Mouse (Mus musculus): ENCODE data around the gene Tbc1d24. TPM values are rescaled to one million over a fixed set of nuclear protein-coding genes. Genes with fewer than 3 reads are reported as not detected.
A peak's percentile ranks its signal among the peaks of the same experiment; 100 is the strongest.

Gene Tbc1d24
- polyA plus RNA-seq, 1 experiment from 2014 or later: 13.3 TPM

DNA sequence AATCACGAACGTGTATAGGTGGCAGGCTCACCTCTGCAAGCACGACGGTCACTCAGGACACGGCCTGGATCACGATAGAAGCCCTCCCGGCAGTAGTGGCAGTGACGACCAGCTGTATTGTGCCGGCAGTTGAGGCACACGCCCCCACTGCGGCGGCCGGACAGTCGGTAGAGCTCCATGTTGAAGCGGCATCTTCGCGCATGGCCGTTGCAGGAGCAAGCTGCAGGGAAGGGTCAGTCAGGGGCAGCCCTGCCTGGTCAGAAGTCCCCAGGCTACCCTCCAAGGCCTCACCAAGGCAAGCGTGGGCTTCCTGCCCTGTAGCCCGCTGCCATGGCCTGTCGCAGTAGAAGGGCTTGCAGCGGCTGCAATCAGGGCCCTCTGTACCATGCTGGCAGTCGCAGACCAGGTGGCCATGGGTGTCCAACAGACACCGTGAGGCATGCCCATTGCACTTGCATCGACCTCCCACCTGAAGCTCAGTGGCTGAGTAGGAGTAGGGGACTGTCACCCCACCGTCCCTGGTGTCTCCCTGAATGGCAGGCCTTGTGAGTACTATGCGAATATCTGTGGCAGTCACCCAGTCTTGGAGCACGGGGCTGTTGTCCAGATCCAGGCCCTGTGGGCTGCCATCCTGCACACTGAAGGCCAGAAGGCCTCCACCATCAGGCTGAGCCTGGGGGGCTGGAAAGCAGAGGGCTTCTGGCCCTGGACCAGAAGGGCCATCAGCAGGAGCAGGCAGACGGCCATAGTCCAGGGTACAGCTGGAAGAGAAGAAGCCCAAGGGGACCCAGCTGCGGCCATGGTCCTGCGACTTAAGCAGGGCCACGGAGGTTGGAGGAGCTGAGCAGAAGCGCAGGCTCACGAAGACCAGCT is 2.6 kb upstream of the Tbc1d24 start:
- no peaks in the 10 kb centered on the region for H3K9me3 ChIP-seq (ENCODE audit: control insufficient read depth, low read length)
- H3K27me3 ChIP-seq (replicated peaks; ENCODE audit: control insufficient read depth, insufficient read depth, low read length): peaks cover 25% of the 10 kb centered on the region
- peak overlapping the region; percentile 100 for H3K4me2 ChIP-seq
- DNase-seq (ENCODE audit: low spot score) (no peak), ATAC-seq (replicated peaks; ENCODE audit: low FRiP score) (no peak)
- 67% methylated on average over 34 of the region's 34 CpGs for WGBS
- H3K9ac ChIP-seq (ENCODE audit: low read depth, low read length): peak overlapping the region; percentile 91
- peak overlapping the region; percentile 97 for H3K27ac ChIP-seq (ENCODE audit: low read depth, low read length)
- H3K4me3 ChIP-seq (ENCODE audit: low read depth, low read length): peak overlapping the region; percentile 72
- H3K4me1 ChIP-seq (replicated peaks; ENCODE audit: control insufficient read depth, insufficient read depth, low read length): peaks cover 86% of the 10 kb centered on the region
- H3K36me3 ChIP-seq (ENCODE audit: control insufficient read depth, insufficient read depth, low read length): no peaks in the 10 kb centered on the region

- DNase-seq (ENCODE audit: low spot score): peak; percentile 78
- peak overlapping the region; percentile 100 for H3K4me2 ChIP-seq
- H3K4me3 ChIP-seq (ENCODE audit: low read depth, low read length): peak overlapping the region; percentile 72
- peak overlapping the region; percentile 97 for H3K27ac ChIP-seq (ENCODE audit: low read depth, low read length)
- peak overlapping the region; percentile 91 for H3K9ac ChIP-seq (ENCODE audit: low read depth, low read length)
- no peaks in the 10 kb centered on the region for H3K9me3 ChIP-seq (ENCODE audit: control insufficient read depth, low read length)
- H3K36me3 ChIP-seq (ENCODE audit: control insufficient read depth, insufficient read depth, low read length): no peaks in the 10 kb centered on the region
- WGBS: 5% methylated on average over 61 of the region's 62 CpGs
- H3K27me3 ChIP-seq (replicated peaks; ENCODE audit: control insufficient read depth, insufficient read depth, low read length): peaks cover 25% of the 10 kb centered on the region
- peak; percentile 49 for ATAC-seq (replicated peaks; ENCODE audit: low FRiP score)
- peaks cover 93% of the 10 kb centered on the region for H3K4me1 ChIP-seq (replicated peaks; ENCODE audit: control insufficient read depth, insufficient read depth, low read length)
Observed at GRCm38 (mm10) chr17:24206451-24207351, 1.3 kb upstream of the Tbc1d24 start.

DNA sequence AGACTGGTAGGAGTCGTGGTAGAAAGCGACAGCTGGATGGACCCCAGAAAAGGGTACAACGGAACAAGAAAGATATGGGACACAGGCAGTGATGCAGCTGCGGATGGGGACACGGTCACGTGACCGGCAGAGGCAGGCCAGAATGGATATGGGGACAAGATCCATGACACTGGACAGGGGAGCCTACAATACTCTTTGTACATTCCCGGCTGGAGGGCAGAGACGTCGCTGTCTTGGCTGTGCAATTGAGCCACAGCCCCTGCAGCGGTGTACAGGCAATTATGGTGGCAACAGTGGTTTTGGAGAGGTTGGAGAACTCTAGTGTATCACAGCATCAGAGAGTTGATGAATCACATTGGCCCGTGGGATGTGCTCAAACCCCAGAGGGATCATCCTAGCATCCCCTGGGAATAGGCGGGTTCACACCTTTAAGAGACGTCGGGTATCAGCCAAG is 573 bp upstream of the Tbc1d24 start:
- Histone ChIP-seq H3K27me3 (replicated peaks; ENCODE audit: control insufficient read depth, insufficient read depth, low read length) (peaks cover 23% of the 10 kb centered on the region), H3K36me3 (ENCODE audit: control insufficient read depth, insufficient read depth, low read length) (peaks cover 2% of the 10 kb centered on the region; the same call in 1 of the 2 replicates), H3K27ac (ENCODE audit: low read depth, low read length) (peak overlapping the region; percentile 95), H3K9ac (ENCODE audit: low read depth, low read length) (peak overlapping the region; percentile 91), H3K9me3 (ENCODE audit: control insufficient read depth, low read length) (no peaks in the 10 kb centered on the region), H3K4me1 (replicated peaks; ENCODE audit: control insufficient read depth, insufficient read depth, low read length) (peaks cover 93% of the 10 kb centered on the region), H3K4me2 (peak overlapping the region; percentile 100), H3K4me3 (ENCODE audit: low read depth, low read length) (peak overlapping the region; percentile 72)
- DNase-seq (ENCODE audit: low spot score) (no peak), ATAC-seq (replicated peaks; ENCODE audit: low FRiP score) (peak; percentile 5; the same call in 1 of the 2 replicates)
- WGBS: 4% methylated on average over 15 of the region's 15 CpGs

- Histone ChIP-seq H3K4me3 (ENCODE audit: low read depth, low read length) (peak overlapping the region; percentile 72), H3K4me2 (peak overlapping the region; percentile 100), H3K27me3 (replicated peaks; ENCODE audit: control insufficient read depth, insufficient read depth, low read length) (peaks cover 14% of the 10 kb centered on the region), H3K9me3 (ENCODE audit: control insufficient read depth, low read length) (no peaks in the 10 kb centered on the region), H3K36me3 (ENCODE audit: control insufficient read depth, insufficient read depth, low read length) (peaks cover 5% of the 10 kb centered on the region; the same call in 1 of the 2 replicates), H3K9ac (ENCODE audit: low read depth, low read length) (peak overlapping the region; percentile 91), H3K27ac (ENCODE audit: low read depth, low read length) (peak overlapping the region; percentile 95), H3K4me1 (replicated peaks; ENCODE audit: control insufficient read depth, insufficient read depth, low read length) (peaks cover 93% of the 10 kb centered on the region)
- WGBS: 7% methylated on average over 7 of the region's 7 CpGs
- ATAC-seq (replicated peaks; ENCODE audit: low FRiP score) (no peak), DNase-seq (ENCODE audit: low spot score) (no peak)
Observed at GRCm38 (mm10) chr17:24204846-24205245, 516 bp downstream of the Tbc1d24 start.

GRCm38 (mm10) chr17:24203611-24204534 is 1.5 kb downstream of the Tbc1d24 start:
- WGBS: 38% methylated on average over 3 of the region's 3 CpGs
- Histone ChIP-seq H3K9ac (ENCODE audit: low read depth, low read length) (peak overlapping the region; percentile 91), H3K9me3 (ENCODE audit: control insufficient read depth, low read length) (no peaks in the 10 kb centered on the region), H3K4me1 (replicated peaks; ENCODE audit: control insufficient read depth, insufficient read depth, low read length) (peaks cover 93% of the 10 kb centered on the region), H3K27ac (ENCODE audit: low read depth, low read length) (peak overlapping the region; percentile 95), H3K27me3 (replicated peaks; ENCODE audit: control insufficient read depth, insufficient read depth, low read length) (peaks cover 12% of the 10 kb centered on the region), H3K4me2 (peak overlapping the region; percentile 100), H3K36me3 (ENCODE audit: control insufficient read depth, insufficient read depth, low read length) (peaks cover 5% of the 10 kb centered on the region; the same call in 1 of the 2 replicates), H3K4me3 (ENCODE audit: low read depth, low read length) (peak overlapping the region; percentile 72)
- ATAC-seq (replicated peaks; ENCODE audit: low FRiP score): no peak
- DNase-seq (ENCODE audit: low spot score): no peak

DNA sequence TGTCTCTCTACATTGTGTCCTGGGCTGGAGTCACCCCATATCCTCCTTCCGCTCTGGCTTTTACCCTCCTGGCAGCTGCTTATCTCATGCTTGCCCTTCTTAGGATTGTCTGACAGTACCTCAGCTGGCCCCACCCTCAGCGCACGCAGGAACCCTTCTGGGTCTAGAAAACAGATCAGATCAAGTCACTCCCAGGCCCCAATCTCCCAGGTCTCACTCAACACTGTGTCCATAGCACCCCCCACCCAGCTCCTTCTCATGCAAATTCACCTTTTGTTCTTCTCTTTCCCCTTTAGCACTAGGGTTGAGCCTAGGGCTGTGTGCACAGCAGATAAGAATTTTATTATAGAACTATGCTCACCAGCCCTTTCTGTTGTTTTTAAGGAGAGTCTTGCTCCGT is 2.3 kb downstream of the Tbc1d24 start:
- 19% methylated on average over 4 of the region's 4 CpGs for WGBS

DNA sequence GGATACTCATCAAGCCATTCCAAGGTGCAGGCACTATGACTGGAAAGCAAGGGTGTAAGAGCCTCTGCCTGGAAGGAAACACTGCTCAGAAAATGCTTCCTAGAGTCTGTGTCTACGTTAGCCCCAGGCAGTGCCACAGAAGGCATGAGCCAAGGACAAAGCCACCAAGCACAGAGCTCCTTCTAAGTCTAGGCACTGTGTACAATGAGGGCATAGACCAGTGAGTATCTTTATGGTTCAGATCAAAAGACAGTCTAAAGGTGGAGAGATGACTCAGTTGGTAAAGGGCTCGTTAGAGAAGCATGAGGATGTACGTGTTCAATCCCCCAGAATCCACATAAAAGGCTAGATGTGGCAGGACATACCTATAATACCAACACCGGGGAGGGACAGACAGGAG is 4.3 kb downstream of the Tbc1d24 start:
- peak overlapping the region; percentile 76; the same call in 1 of the 2 replicates for H3K27ac ChIP-seq (ENCODE audit: low read depth, low read length)
- no peaks in the 10 kb centered on the region for H3K27me3 ChIP-seq (replicated peaks; ENCODE audit: control insufficient read depth, insufficient read depth, low read length)
- 70% methylated on average over 4 of the region's 4 CpGs for WGBS
- no peaks in the 10 kb centered on the region for H3K9me3 ChIP-seq (ENCODE audit: control insufficient read depth, low read length)
- H3K36me3 ChIP-seq (ENCODE audit: control insufficient read depth, insufficient read depth, low read length): peaks cover 5% of the 10 kb centered on the region; the same call in 1 of the 2 replicates
- peak overlapping the region; percentile 14; the same call in 1 of the 2 replicates for H3K4me2 ChIP-seq
- H3K9ac ChIP-seq (ENCODE audit: low read depth, low read length): 0 out of 2 replicates have a peak overlapping the region, but pooled peaks have one; percentile 12
- no peak for ATAC-seq (replicated peaks; ENCODE audit: low FRiP score)
- H3K4me1 ChIP-seq (replicated peaks; ENCODE audit: control insufficient read depth, insufficient read depth, low read length): peaks cover 91% of the 10 kb centered on the region
- H3K4me3 ChIP-seq (ENCODE audit: low read depth, low read length): no peak overlapping the region
- DNase-seq (ENCODE audit: low spot score): no peak

More for the DNA sequence above, 2.3 kb downstream of the Tbc1d24 start:
- Histone ChIP-seq H3K36me3 (ENCODE audit: control insufficient read depth, insufficient read depth, low read length) (peaks cover 5% of the 10 kb centered on the region; the same call in 1 of the 2 replicates), H3K9ac (ENCODE audit: low read depth, low read length) (peak overlapping the region; percentile 91), H3K4me1 (replicated peaks; ENCODE audit: control insufficient read depth, insufficient read depth, low read length) (peaks cover 93% of the 10 kb centered on the region), H3K9me3 (ENCODE audit: control insufficient read depth, low read length) (no peaks in the 10 kb centered on the region), H3K27me3 (replicated peaks; ENCODE audit: control insufficient read depth, insufficient read depth, low read length) (peaks cover 9% of the 10 kb centered on the region), H3K4me2 (peak overlapping the region; percentile 100), H3K27ac (ENCODE audit: low read depth, low read length) (peak overlapping the region; percentile 95), H3K4me3 (ENCODE audit: low read depth, low read length) (peak overlapping the region; percentile 72; the same call in 1 of the 2 replicates)
- DNase-seq (ENCODE audit: low spot score): peak; percentile 72
- ATAC-seq (replicated peaks; ENCODE audit: low FRiP score): peak; percentile 78

Data from liver, embryonic 11.5 days (tissue).